Mouse (Mus musculus) layer of hippocampus, postnatal 25 days (tissue): ENCODE results near the gene Crabp2. TPM values are rescaled to one million over a fixed set of nuclear protein-coding genes. Genes with fewer than 3 reads are reported as not detected.

Experiments
- DNase-seq, 2 experiments: peaks; one replicate each; pipeline ENCODE4 v3.0.0; 2022; ENCODE audit warnings: mixed read lengths in 2 of 2, low spot score in 1 of 2; ENCODE audit errors: extremely low spot score in 1 of 2
- total RNA-seq, 2 experiments: library from RNA; stranded (reverse); gene quantifications; 2 replicates each; pipeline ENCODE4 v1.2.3; 2021

Crabp2 gene
- total RNA-seq, 2 experiments from 2014 or later, result 2.2 to 2.3 TPM

GRCm38 (mm10) chr3:87981894-87982835, 33.7 kb downstream of the Crabp2 start:
- DNase-seq, result no peak

GRCm38 (mm10) chr3:87982836-87983601, 34.6 kb downstream of the Crabp2 start:
- no peak for DNase-seq

- DNase-seq, result no peak
Measured at GRCm38 (mm10) chr3:87983627-87984026, 35.2 kb downstream of the Crabp2 start.

- DNase-seq, result no peak
Measured at GRCm38 (mm10) chr3:87984094-87984493, 35.6 kb downstream of the Crabp2 start.

- DNase-seq, result no peak
Measured at GRCm38 (mm10) chr3:87985505-87986320, 37.2 kb downstream of the Crabp2 start.

GRCm38 (mm10) chr3:87986868-87987267, 38.4 kb downstream of the Crabp2 start:
- peak; percentile 91 to 99 for DNase-seq

GRCm38 (mm10) chr3:87987633-87988032, 39.2 kb downstream of the Crabp2 start:
- DNase-seq, result no peak

- DNase-seq, result no peak
Measured at GRCm38 (mm10) chr3:87988068-87988467, 39.6 kb downstream of the Crabp2 start.

GRCm38 (mm10) chr3:87989935-87990334, 41.5 kb downstream of the Crabp2 start:
- DNase-seq, result no peak

- no peak for DNase-seq
Measured at GRCm38 (mm10) chr3:87993436-87993835, 45.0 kb downstream of the Crabp2 start.

- DNase-seq, result no peak
Measured at GRCm38 (mm10) chr3:87995331-87995730, 46.9 kb downstream of the Crabp2 start.

GRCm38 (mm10) chr3:87996401-87996800, 47.9 kb downstream of the Crabp2 start:
- no peak for DNase-seq

GRCm38 (mm10) chr3:87996971-87997614, 48.6 kb downstream of the Crabp2 start:
- DNase-seq, result no peak

GRCm38 (mm10) chr3:87998747-87999146, 50.3 kb downstream of the Crabp2 start:
- no peak for DNase-seq

GRCm38 (mm10) chr3:87999243-87999895, 50.9 kb downstream of the Crabp2 start:
- DNase-seq, result no peak

GRCm38 (mm10) chr3:88000181-88000580, 51.7 kb downstream of the Crabp2 start, which contains the start of gene Bcan:
Bcan (minus strand) TSS chr3:88000230.
- peak in 1 of 2 experiments; percentile 55 for DNase-seq

- no peak for DNase-seq
Measured at GRCm38 (mm10) chr3:88000816-88001595, 52.5 kb downstream of the Crabp2 start.

GRCm38 (mm10) chr3:88002291-88002976, 54.0 kb downstream of the Crabp2 start:
- DNase-seq, result no peak
